Mouse (Mus musculus) C2C12 (cell line): ENCODE results near the gene Zbtb5.

Source experiments
- CTCF ChIP-seq: IDR thresholded peaks from one replicate; pipeline ENCODE4 v1.5.1; 2011; ENCODE audit not compliant: control insufficient read depth, insufficient read depth, insufficient read length
- MAX ChIP-seq: IDR thresholded peaks from one replicate; pipeline ENCODE4 v1.6.1; 2011; ENCODE audit warnings: mild to moderate bottlenecking, control low read depth

GRCm38 (mm10) chr4:45032586-45032985, 20.4 kb upstream of the Zbtb5 start:
- TF ChIP-seq CTCF (no peak), MAX (no peak)
